Mouse (Mus musculus) MEL (cell line): ENCODE measurements around the gene Gm20388. TPM values are rescaled to one million over a fixed set of nuclear protein-coding genes. Genes with fewer than 3 reads are reported as not detected.
A peak's percentile ranks its signal among the peaks of the same experiment; 100 is the strongest.

Experiments used
- DNase-seq: peaks from one replicate; pipeline ENCODE4 v3.0.0; 2011; ENCODE audit warnings: low read depth, low spot score
- H3K27ac ChIP-seq: 2 replicates; pipeline ENCODE4 v1.5.1; 2012; ENCODE audit warnings: low read depth, mild to moderate bottlenecking, control low read depth, low read length, moderate library complexity; ENCODE audit not compliant: control insufficient read depth
- H3K27me3 ChIP-seq, 2 experiments: fragments of 150-350 bp in 1 of 2; sonication (generic) in 1 of 2; 2 replicates each; pipeline ENCODE4 v1.6.1; 2012; ENCODE audit warnings: low read length in 2 of 2, mild to moderate bottlenecking in 2 of 2, improper control_type of control experiment in 1 of 2, moderate library complexity in 1 of 2; ENCODE audit not compliant: insufficient read depth in 2 of 2, control insufficient read depth in 1 of 2
- H3K36me3 ChIP-seq, 2 experiments: 2 replicates each; pipeline ENCODE4 v1.6.1; 2012 to 2014; ENCODE audit warnings: low read length in 2 of 2, improper control_type of control experiment in 1 of 2, inconsistent platforms in 1 of 2, mild to moderate bottlenecking in 1 of 2; ENCODE audit not compliant: insufficient read depth in 2 of 2, control insufficient read depth in 1 of 2
- H3K4me1 ChIP-seq, 2 experiments: fragments of 150-350 bp in 1 of 2; sonication (generic) in 1 of 2; 2 replicates each; pipeline ENCODE4 v1.6.1; 2012; ENCODE audit warnings: low read length in 2 of 2, improper control_type of control experiment in 1 of 2, mild to moderate bottlenecking in 1 of 2; ENCODE audit not compliant: insufficient read depth in 2 of 2, control insufficient read depth in 1 of 2
- H3K4me3 ChIP-seq, 2 experiments: fragments of 150-350 bp in 1 of 2; sonication (generic) in 1 of 2; 2 replicates each; pipeline ENCODE4 v1.5.1; 2012; ENCODE audit warnings: low read depth in 2 of 2, low read length in 2 of 2, mild to moderate bottlenecking in 2 of 2, moderate library complexity in 2 of 2, control low read depth in 1 of 2, improper control_type of control experiment in 1 of 2; ENCODE audit not compliant: control insufficient read depth in 1 of 2, insufficient read depth in 1 of 2
- H3K79me2 ChIP-seq: 2 replicates; pipeline ENCODE4 v1.6.1; 2012; ENCODE audit warnings: mild to moderate bottlenecking, low read length, moderate library complexity; ENCODE audit not compliant: control insufficient read depth, poor library complexity, insufficient read depth
- H3K9ac ChIP-seq: 2 replicates; pipeline ENCODE4 v1.6.1; 2012; ENCODE audit warnings: low read depth, mild to moderate bottlenecking, control low read depth, low read length, moderate library complexity; ENCODE audit not compliant: control insufficient read depth, poor library complexity, severe bottlenecking
- H3K9me3 ChIP-seq: fragments of 150-350 bp; sonication (generic); replicated peaks from 2 replicates; pipeline ENCODE4 v1.6.1; 2012; ENCODE audit warnings: mild to moderate bottlenecking, low read length, improper control_type of control experiment, moderate library complexity; ENCODE audit not compliant: insufficient read depth
- CHD2 ChIP-seq: IDR thresholded peaks from 2 replicates; pipeline ENCODE4 v1.6.1; 2011; ENCODE audit warnings: low read length, improper control_type of control experiment
- CTCF ChIP-seq, 3 experiments: IDR thresholded peaks in 2 of 3; conservative IDR thresholded peaks in 1 of 3; 2 replicates each; pipeline ENCODE4 v1.5.1; 2011 to 2012; ENCODE audit warnings: low read length in 3 of 3, low read depth in 2 of 3, mild to moderate bottlenecking in 2 of 3, improper control_type of control experiment in 1 of 3, inconsistent platforms in 1 of 3, mixed read lengths in 1 of 3, moderate library complexity in 1 of 3; ENCODE audit not compliant: control insufficient read depth in 1 of 3, insufficient read depth in 1 of 3, poor library complexity in 1 of 3, severe bottlenecking in 1 of 3
- E2F4 ChIP-seq: IDR thresholded peaks from 2 replicates; pipeline ENCODE4 v1.6.1; 2011; ENCODE audit warnings: low read depth, low read length, improper control_type of control experiment, borderline replicate concordance
- EP300 ChIP-seq, 2 experiments: IDR thresholded peaks; 2 replicates each; pipeline ENCODE4 v1.6.1; 2011; ENCODE audit warnings: improper control_type of control experiment in 2 of 2, low read length in 2 of 2, low read depth in 1 of 2, mild to moderate bottlenecking in 1 of 2
- GABPA ChIP-seq: IDR thresholded peaks from 2 replicates; pipeline ENCODE4 v1.6.1; 2012; ENCODE audit warnings: low read depth, mild to moderate bottlenecking, inconsistent platforms, low read length, improper control_type of control experiment, moderate library complexity
- MYB ChIP-seq: IDR thresholded peaks from 2 replicates; pipeline ENCODE4 v1.6.1; 2011; ENCODE audit warnings: mild to moderate bottlenecking, low read depth, low read length, improper control_type of control experiment
- MYC ChIP-seq: IDR thresholded peaks from 2 replicates; pipeline ENCODE4 v1.6.1; 2011; ENCODE audit warnings: low read depth, mild to moderate bottlenecking, low read length, improper control_type of control experiment, moderate library complexity
- NRF1 ChIP-seq: IDR thresholded peaks from 2 replicates; pipeline ENCODE4 v1.6.1; 2014; ENCODE audit warnings: low read depth, mild to moderate bottlenecking, inconsistent platforms, low read length, improper control_type of control experiment, moderate library complexity; ENCODE audit not compliant: poor library complexity, insufficient read depth, severe bottlenecking
- POLR2AphosphoS2 ChIP-seq: IDR thresholded peaks from 2 replicates; pipeline ENCODE4 v1.6.1; 2011; ENCODE audit warnings: low read length, improper control_type of control experiment
- RAD21 ChIP-seq: IDR thresholded peaks from 2 replicates; pipeline ENCODE4 v1.6.1; 2011; ENCODE audit warnings: mild to moderate bottlenecking, low read depth, low read length, improper control_type of control experiment
- SIN3A ChIP-seq: IDR thresholded peaks from 2 replicates; pipeline ENCODE4 v1.6.1; 2012; ENCODE audit warnings: low read length, improper control_type of control experiment, inconsistent platforms
- SMC3 ChIP-seq: IDR thresholded peaks from 2 replicates; pipeline ENCODE4 v1.6.1; 2011; ENCODE audit warnings: low read depth, low read length, improper control_type of control experiment
- TAL1 ChIP-seq: IDR thresholded peaks from 2 replicates; pipeline ENCODE4 v1.6.1; 2012; ENCODE audit warnings: mild to moderate bottlenecking, inconsistent platforms, low read length, moderate library complexity, mixed read lengths
- UBTF ChIP-seq: IDR thresholded peaks from 2 replicates; pipeline ENCODE4 v1.6.1; 2012; ENCODE audit warnings: low read depth, mild to moderate bottlenecking, inconsistent platforms, low read length, improper control_type of control experiment, moderate library complexity, borderline replicate concordance; ENCODE audit not compliant: insufficient read depth
- USF1 ChIP-seq: IDR thresholded peaks from 2 replicates; pipeline ENCODE4 v1.6.1; 2014; ENCODE audit warnings: low read depth, mild to moderate bottlenecking, inconsistent platforms, low read length, improper control_type of control experiment, moderate library complexity
- USF2 ChIP-seq, 2 experiments: IDR thresholded peaks; 2 replicates each; pipeline ENCODE4 v1.6.1; 2011 to 2012; ENCODE audit warnings: improper control_type of control experiment in 2 of 2, low read length in 2 of 2, borderline replicate concordance in 1 of 2, inconsistent platforms in 1 of 2, low read depth in 1 of 2, mild to moderate bottlenecking in 1 of 2; ENCODE audit not compliant: insufficient read depth in 1 of 2
- ZC3H11A ChIP-seq: IDR thresholded peaks from 2 replicates; pipeline ENCODE4 v1.6.1; 2012; ENCODE audit warnings: low read depth, mild to moderate bottlenecking, inconsistent platforms, low read length, improper control_type of control experiment
- polyA plus RNA-seq, 2 experiments: library from polyadenylated mRNA; stranded (reverse) in 1 of 2; unstranded in 1 of 2; fragments of >175 nt in 1 of 2; fragments of >200 nt in 1 of 2; gene quantifications; 2 replicates each; pipeline versions ENCODE4 v1.2.1 to v1.2.4; 2012; ENCODE audit warnings: low replicate concordance in 2 of 2, low read depth in 1 of 2; ENCODE audit not compliant: insufficient read length in 2 of 2, insufficient read depth in 1 of 2, missing spikeins in 1 of 2
- total RNA-seq: library from RNA; depleted of rRNA; stranded (reverse); fragments of 300-350 nt; gene quantifications from 2 replicates; pipeline ENCODE4 v1.2.3, GENCODE M21; 2012

The Gm20388 gene
- total and polyA plus RNA-seq, 3 experiments, result 11.1 to 17.8 TPM; not detected in 1

DNA sequence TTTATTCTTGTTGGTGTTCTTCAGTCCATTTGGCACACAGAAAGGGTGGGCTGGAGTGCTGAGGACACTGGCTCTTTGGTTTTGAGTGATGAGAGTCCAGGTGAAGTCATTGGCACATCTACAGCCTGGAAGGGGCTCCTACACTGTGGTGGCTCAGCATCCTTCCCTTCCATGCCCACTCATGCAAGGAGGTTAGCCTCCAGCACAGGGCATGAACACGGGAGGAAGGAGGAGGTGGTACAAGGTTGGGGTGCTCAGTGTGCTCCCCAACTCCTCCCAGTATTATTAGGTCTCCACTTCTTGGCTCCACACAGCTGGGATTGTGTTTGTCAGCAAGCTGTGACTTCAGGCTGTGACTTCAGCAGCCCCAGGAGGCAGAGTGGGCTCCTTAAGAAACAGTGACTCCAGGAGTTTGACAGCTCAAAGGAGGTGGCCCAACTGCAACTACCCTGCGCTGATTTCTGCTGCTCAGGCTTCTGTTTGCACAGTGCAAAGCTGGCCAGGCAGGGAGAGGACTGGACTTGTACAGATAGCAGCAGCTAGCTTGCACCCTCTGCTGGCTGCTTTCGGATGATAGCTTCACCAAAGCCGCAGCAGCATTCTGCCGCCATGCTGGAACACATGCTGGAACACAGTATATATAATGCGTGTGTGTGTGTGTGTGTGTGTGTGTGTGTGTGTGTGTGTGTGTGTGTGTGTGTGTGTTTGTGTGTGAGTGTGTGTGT lies 3873.0 kb downstream of the Gm20388 start:
- H3K27me3 ChIP-seq, result no peaks in the 10 kb centered on the region
- H3K36me3 ChIP-seq, result peaks cover 0 to 3% of the 10 kb centered on the region in 2 experiments; a peak in 1 of 4 replicates
- peaks cover 0 to 11% of the 10 kb centered on the region in 2 experiments; a peak in 1 of 4 replicates for H3K4me1 ChIP-seq
- peaks cover 2% of the 10 kb centered on the region; the same call in 1 of the 2 replicates for H3K79me2 ChIP-seq
- H3K9ac ChIP-seq, result no peak overlapping the region
- TF ChIP-seq UBTF, result no peak
- no peak for TF ChIP-seq USF1
- TF ChIP-seq ZC3H11A, result 0 out of 2 replicates have a peak, but pooled peaks have one; percentile 39
- TF ChIP-seq NRF1, result no peak
- TF ChIP-seq CTCF (IDR thresholded peaks at IDR 0.05 in 2 of 3, conservative IDR thresholded peaks at IDR 0.05 in 1 of 3; ENCODE audit: control insufficient read depth in 1 of 3, insufficient read depth in 1 of 3, low read depth in 2 of 3, low read length in 3 of 3, poor library complexity in 1 of 3, severe bottlenecking in 1 of 3), result peak; percentile 33 to 74 (median 63); a peak in 5 of 6 replicates
- TF ChIP-seq RAD21, result peak; percentile 57
- TF ChIP-seq SMC3, result peak; percentile 60
- peak; percentile 61 for DNase-seq
- H3K4me3 ChIP-seq, result no peak overlapping the region
- H3K27ac ChIP-seq, result no peak overlapping the region
- no peaks in the 10 kb centered on the region for H3K9me3 ChIP-seq

DNA sequence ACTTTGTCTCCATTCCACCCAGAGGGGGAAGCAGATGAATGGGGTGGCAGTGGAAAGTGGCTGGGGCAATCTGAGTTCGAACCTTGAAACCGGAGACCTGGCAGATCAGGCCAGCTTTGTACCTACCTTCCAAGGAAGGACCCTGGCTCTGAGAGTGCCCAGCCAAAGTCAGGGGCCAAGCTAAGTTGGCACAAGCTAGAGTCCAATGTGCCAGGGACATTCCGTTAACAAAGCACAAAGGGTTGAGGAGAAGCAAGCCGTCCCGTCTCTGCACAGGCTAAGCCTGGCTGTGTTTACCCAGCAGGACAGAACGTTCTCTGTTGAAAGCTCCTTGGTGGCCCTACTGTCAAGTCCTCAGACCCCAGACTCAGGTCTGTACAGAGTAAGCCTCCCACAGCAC lies 3875.5 kb downstream of the Gm20388 start:
- no peak for DNase-seq
- no peaks in the 10 kb centered on the region for H3K9me3 ChIP-seq
- no peaks in the 10 kb centered on the region for H3K27me3 ChIP-seq
- no peak for TF ChIP-seq EP300 (IDR thresholded peaks at IDR 0.05; ENCODE audit: low read depth in 1 of 2, low read length in 2 of 2)
- TF ChIP-seq MYC, result no peak
- no peak for TF ChIP-seq TAL1
- no peak for TF ChIP-seq NRF1
- TF ChIP-seq POLR2AphosphoS2, result no peak
- no peak for TF ChIP-seq MYB
- no peak for TF ChIP-seq GABPA
- TF ChIP-seq E2F4, result no peak
- no peak for TF ChIP-seq USF2 (IDR thresholded peaks at IDR 0.05; ENCODE audit: borderline replicate concordance in 1 of 2, insufficient read depth in 1 of 2, low read depth in 1 of 2, low read length in 2 of 2)
- no peak for TF ChIP-seq CHD2
- TF ChIP-seq SIN3A, result no peak
- H3K27ac ChIP-seq, result no peak overlapping the region
- H3K36me3 ChIP-seq, result peaks cover 0 to 3% of the 10 kb centered on the region in 2 experiments; a peak in 1 of 4 replicates
- peak overlapping the region; percentile 36 for H3K9ac ChIP-seq
- peak overlapping the region; percentile 38 to 85; a peak in 2 of 4 replicates for H3K4me3 ChIP-seq
- H3K79me2 ChIP-seq, result peaks cover 2% of the 10 kb centered on the region; the same call in 1 of the 2 replicates
- peaks cover 0 to 6% of the 10 kb centered on the region in 2 experiments; a peak in 1 of 4 replicates for H3K4me1 ChIP-seq
